9 mouse cellular contexts compared by ENCODE assay signal in genomic region chr8:104101415-104101814, GRCm38 (mm10). TPM values are rescaled to one million over a fixed set of nuclear protein-coding genes. Genes with fewer than 3 reads are reported as not detected.
DNase-seq lines count a peak whose midpoint lies in the region; ATAC-seq and TF ChIP-seq lines count a peak whose summit lies in the region.
"Had no signal": no experiment of that assay in that cellular context is flagged by ENCODE, and none has a peak within 500 bp of the region (broad histone marks: within the 10 kb centered on the region; RNA-seq: fewer than 3 reads in every experiment).

Cdh5 (plus strand) TSS chr8:104101625.

- H3K27me3 ChIP-seq in heart, embryonic 15.5 days, result no peaks in the 10 kb centered on the region
- no peaks in the 10 kb centered on the region for H3K27me3 ChIP-seq in kidney, postnatal 0 days (ENCODE audit: insufficient read depth, low read length)
- no peaks in the 10 kb centered on the region for H3K27me3 ChIP-seq in stomach, postnatal 0 days (ENCODE audit: control insufficient read depth, insufficient read depth, low read length)

- WGBS in heart, embryonic 15.5 days, result 51% methylated on average over 8 of the region's 8 CpGs
- 51% methylated on average over 8 of the region's 8 CpGs for WGBS in kidney, postnatal 0 days
- WGBS in lung, adult 2 months, result 50% methylated on average over 8 of the region's 8 CpGs
- WGBS in stomach, postnatal 0 days, result 57% methylated on average over 8 of the region's 8 CpGs

- H3K36me3 ChIP-seq in heart, embryonic 15.5 days, result no peaks in the 10 kb centered on the region
- H3K36me3 ChIP-seq in kidney, postnatal 0 days (ENCODE audit: insufficient read depth, low read length), result no peaks in the 10 kb centered on the region
- H3K36me3 ChIP-seq in stomach, postnatal 0 days (ENCODE audit: control insufficient read depth, insufficient read depth, low read length), result no peaks in the 10 kb centered on the region

- DNase-seq in adrenal gland, adult (ENCODE audit: inconsistent age in 2 of 2, low spot score in 1 of 2), result peak; percentile 57 to 76
- peak; percentile 61 for DNase-seq in kidney, postnatal 0 days (ENCODE audit: low spot score)
- DNase-seq in lung, adult 2 months, result peak; percentile 56
- DNase-seq in stomach, postnatal 0 days (ENCODE audit: low spot score), result no peak
- no peak for DNase-seq in layer of hippocampus, postnatal 36 days

- peak; percentile 74 for ATAC-seq in heart, embryonic 15.5 days (replicated peaks; ENCODE audit: insufficient number of reproducible peaks, insufficient read depth, low FRiP score, low read depth)
- ATAC-seq in kidney, postnatal 0 days (replicated peaks; ENCODE audit: low FRiP score, low read depth), result no peak; the same call in 1 of the 2 replicates
- peak; percentile 21; the same call in 1 of the 2 replicates for ATAC-seq in stomach, postnatal 0 days (ENCODE audit: low FRiP score, low TSS enrichment)
- no peak for ATAC-seq in megakaryocyte progenitor cell, adult 5-6 weeks (replicated peaks; ENCODE audit: poor library complexity)

- no peak for TF ChIP-seq CTCF in cortical plate, adult 2 months (IDR thresholded peaks at IDR 0.05; ENCODE audit: extremely low read depth, insufficient read depth, low read length)
- TF ChIP-seq CTCF in kidney, postnatal 0 days (IDR thresholded peaks at IDR 0.05; ENCODE audit: low read depth), result no peak
- no peak for TF ChIP-seq CTCF in lung, adult 2 months (IDR thresholded peaks at IDR 0.05; ENCODE audit: insufficient read depth, low read length)
- no peak for TF ChIP-seq CTCF in stomach, postnatal 0 days (IDR thresholded peaks at IDR 0.05; ENCODE audit: low read depth)

- H3K9me3 ChIP-seq in heart, embryonic 15.5 days (replicated peaks), result no peaks in the 10 kb centered on the region
- no peaks in the 10 kb centered on the region for H3K9me3 ChIP-seq in kidney, postnatal 0 days (replicated peaks; ENCODE audit: low read length)
- no peaks in the 10 kb centered on the region for H3K9me3 ChIP-seq in stomach, postnatal 0 days (ENCODE audit: control insufficient read depth, low read length)

- peak within 1 kb of the TSS; percentile 3; the same call in 1 of the 2 replicates for H3K4me3 ChIP-seq in cortical plate, adult 2 months (ENCODE audit: insufficient read depth, low read length)
- peak within 1 kb of the TSS; percentile 44 for H3K4me3 ChIP-seq in heart, embryonic 15.5 days
- H3K4me3 ChIP-seq in kidney, postnatal 0 days (replicated peaks; ENCODE audit: low read depth, low read length), result peak within 1 kb of the TSS; percentile 29
- H3K4me3 ChIP-seq in lung, adult 2 months (replicated peaks; ENCODE audit: extremely low read depth, low read depth, low read length), result peak within 1 kb of the TSS; percentile 68
- peak within 1 kb of the TSS; percentile 19 for H3K4me3 ChIP-seq in stomach, postnatal 0 days (ENCODE audit: low read depth, low read length)

- no peak for TF ChIP-seq POLR2A in cortical plate, adult 2 months (IDR thresholded peaks at IDR 0.05; ENCODE audit: extremely low read depth, insufficient read depth, low read length)
- TF ChIP-seq POLR2A in lung, adult 2 months (IDR thresholded peaks at IDR 0.05; ENCODE audit: borderline replicate concordance, extremely low read depth, low read depth, low read length), result peak; percentile 96

- no peak for TF ChIP-seq EP300 in stomach, postnatal 0 days (optimal IDR thresholded peaks at IDR 0.05)

- peak within 1 kb of the TSS; percentile 43 for H3K9ac ChIP-seq in heart, embryonic 15.5 days
- H3K9ac ChIP-seq in kidney, postnatal 0 days (ENCODE audit: low read depth, low read length), result peak within 1 kb of the TSS; percentile 50
- 0 out of 2 replicates have a peak within 1 kb of the TSS, but pooled peaks have one; percentile 9 for H3K9ac ChIP-seq in stomach, postnatal 0 days (ENCODE audit: low read length)

- H3K27ac ChIP-seq in cortical plate, adult 2 months (ENCODE audit: insufficient read depth, low read length), result peak within 1 kb of the TSS; percentile 57; the same call in 1 of the 2 replicates
- peak within 1 kb of the TSS; percentile 71 for H3K27ac ChIP-seq in heart, embryonic 15.5 days
- peak within 1 kb of the TSS; percentile 66 for H3K27ac ChIP-seq in kidney, postnatal 0 days
- H3K27ac ChIP-seq in stomach, postnatal 0 days (replicated peaks), result peak within 1 kb of the TSS; percentile 36; the same call in 1 of the 2 replicates
- H3K27ac ChIP-seq: macrophage had no signal

- no peaks in the 10 kb centered on the region for H3K4me1 ChIP-seq in cortical plate, adult 2 months (ENCODE audit: control insufficient read depth, insufficient read depth, low read length)
- H3K4me1 ChIP-seq in heart, embryonic 15.5 days (replicated peaks), result peaks cover 19% of the 10 kb centered on the region
- 0 out of 2 replicates have a peak, but pooled peaks cover 5% of the 10 kb centered on the region for H3K4me1 ChIP-seq in kidney, postnatal 0 days (replicated peaks; ENCODE audit: insufficient read depth, low read length)
- H3K4me1 ChIP-seq in lung, adult 2 months (ENCODE audit: control insufficient read depth, insufficient read depth, low read length), result peaks cover 3% of the 10 kb centered on the region; the same call in 1 of the 2 replicates
- no peaks in the 10 kb centered on the region for H3K4me1 ChIP-seq in stomach, postnatal 0 days (replicated peaks; ENCODE audit: control insufficient read depth, insufficient read depth)

- H3K4me2 ChIP-seq in heart, embryonic 15.5 days, result peak within 1 kb of the TSS; percentile 46
- peak within 1 kb of the TSS; percentile 36; the same call in 1 of the 2 replicates for H3K4me2 ChIP-seq in kidney, postnatal 0 days (ENCODE audit: low read length)
- H3K4me2 ChIP-seq in stomach, postnatal 0 days (replicated peaks; ENCODE audit: low read depth), result no peak within 1 kb of the TSS

RNA-seq across cellular contexts. Expression of gene Cdh5, which starts in this region (rescaled TPM):
- polyA plus RNA-seq in cortical plate, adult 2 months (2012; rRNA removed), result 11.7 and 11.8 TPM in 2 replicates
- 45.9 and 54.5 TPM in 2 replicates for polyA plus RNA-seq in heart, embryonic 15.5 days (2015; fragmentation: Nextera tagmentation; extraction: Ambion mirVana)
- polyA plus RNA-seq in kidney, postnatal 0 days (2015; fragmentation: Nextera tagmentation; extraction: Ambion mirVana), result 33.4 and 35.9 TPM in 2 replicates
- polyA plus RNA-seq in lung, adult 2 months (2012; rRNA removed), result 515 and 566 TPM in 2 replicates
- polyA plus RNA-seq in stomach, postnatal 0 days (2015; fragmentation: Nextera tagmentation; extraction: Ambion mirVana), result 8.2 and 8.7 TPM in 2 replicates
- not detected in 2 replicates for total RNA-seq in megakaryocyte progenitor cell, adult 5-6 weeks (2015)
- total RNA-seq in megakaryocyte progenitor cell, adult 5-6 weeks (2017), result 0.07 TPM in 1 of 2 replicates, not detected in the other
- 1 to 10 TPM; 8.5 to 9.1 TPM for total RNA-seq in layer of hippocampus, postnatal 36 days (2021)

Comparison
In these comparisons a context has a peak if more than half of its experiments do, and no peak if none do; other contexts are left out.
1. RNA of gene Cdh5 (total RNA-seq): 8.5 to 9.1 TPM in layer of hippocampus, postnatal 36 days; 0.07 TPM in megakaryocyte progenitor cell, adult 5-6 weeks; every median in the first group is over 4 times any median in the second.
2. DNase-seq: peak in adrenal gland, adult (2 of 2), kidney, postnatal 0 days (single experiment) and lung, adult 2 months (single experiment); none in stomach, postnatal 0 days (single experiment) and layer of hippocampus, postnatal 36 days (0 of 2).
3. H3K4me3 ChIP-seq: peak in every context shown above with its lines; median percentile 68 in lung, adult 2 months; 44 in heart, embryonic 15.5 days; 29 in kidney, postnatal 0 days; 19 in stomach, postnatal 0 days; 3 in cortical plate, adult 2 months.
4. ATAC-seq: peak in heart, embryonic 15.5 days (single experiment) and stomach, postnatal 0 days (single experiment); none in kidney, postnatal 0 days (single experiment) and megakaryocyte progenitor cell, adult 5-6 weeks (single experiment).
5. Peak in every context shown above with its lines, with median percentiles within 50 percentile points of each other: H3K27ac ChIP-seq and H3K9ac ChIP-seq.